Mouse (Mus musculus) liver, embryonic 16.5 days (tissue): ENCODE measurements around the gene Wdr11. TPM values are rescaled to one million over a fixed set of nuclear protein-coding genes. Genes with fewer than 3 reads are reported as not detected.

ENCODE experiments used
- ATAC-seq: fragments of 200-750 bp; cut with Nextera tagmentation; 2 replicates; pipeline ENCODE4 v1.8.0; 2017; ENCODE audit warnings: low read depth, mild to moderate bottlenecking, moderate number of reproducible peaks, moderate library complexity
- H3K27ac ChIP-seq: fragments of 300-500 bp; sonication (generic); 2 replicates; pipeline ENCODE4 v1.5.1; 2014; ENCODE audit warnings: mild to moderate bottlenecking, low read length
- H3K27me3 ChIP-seq: fragments of 300-500 bp; sonication (generic); 2 replicates; pipeline ENCODE4 v1.6.1; 2014; ENCODE audit warnings: low read depth, low read length, mixed read lengths; ENCODE audit not compliant: control insufficient read depth, insufficient read depth
- H3K36me3 ChIP-seq: fragments of 300-500 bp; sonication (generic); 2 replicates; pipeline ENCODE4 v1.6.1; 2014; ENCODE audit warnings: mild to moderate bottlenecking; ENCODE audit not compliant: control insufficient read depth, insufficient read depth
- H3K4me1 ChIP-seq: fragments of 300-500 bp; sonication (generic); 2 replicates; pipeline ENCODE4 v1.6.1; 2014; ENCODE audit warnings: low read depth, low read length, mixed read lengths; ENCODE audit not compliant: control insufficient read depth
- H3K4me2 ChIP-seq: fragments of 300-500 bp; sonication (generic); 2 replicates; pipeline ENCODE4 v1.6.1; 2014; ENCODE audit warnings: low read depth, low read length, mixed read lengths
- H3K4me3 ChIP-seq: fragments of 300-500 bp; sonication (generic); 2 replicates; pipeline ENCODE4 v1.5.1; 2014; ENCODE audit warnings: low read depth, mild to moderate bottlenecking, low read length
- H3K9ac ChIP-seq: fragments of 300-500 bp; sonication (generic); 2 replicates; pipeline ENCODE4 v1.6.1; 2014; ENCODE audit warnings: low read depth, low read length
- H3K9me3 ChIP-seq: fragments of 300-500 bp; sonication (generic); replicated peaks from 2 replicates; pipeline ENCODE4 v1.6.1; 2016; ENCODE audit warnings: low read length; ENCODE audit not compliant: control insufficient read depth
- WGBS: fragments of 180-500 bp; shearing (Covaris S2); extraction: QIAGEN DNeasy Blood & Tissue Kit; methylation state at CpG from one replicate; pipeline ENCODE4 v1.1.7; 2014; ENCODE audit not compliant: insufficient replicate concordance; 5-methylcytosine and 5-hydroxymethylcytosine counted together
- polyA plus RNA-seq: library from polyadenylated mRNA; unstranded; fragments of >200 nt; fragmentation: Nextera tagmentation; extraction: Ambion mirVana; gene quantifications from 2 replicates; pipeline ENCODE4 v1.2.1, GENCODE M21; 2015

Wdr11 gene
- polyA plus RNA-seq, 1 experiment from 2014 or later: 11.5 TPM

DNA sequence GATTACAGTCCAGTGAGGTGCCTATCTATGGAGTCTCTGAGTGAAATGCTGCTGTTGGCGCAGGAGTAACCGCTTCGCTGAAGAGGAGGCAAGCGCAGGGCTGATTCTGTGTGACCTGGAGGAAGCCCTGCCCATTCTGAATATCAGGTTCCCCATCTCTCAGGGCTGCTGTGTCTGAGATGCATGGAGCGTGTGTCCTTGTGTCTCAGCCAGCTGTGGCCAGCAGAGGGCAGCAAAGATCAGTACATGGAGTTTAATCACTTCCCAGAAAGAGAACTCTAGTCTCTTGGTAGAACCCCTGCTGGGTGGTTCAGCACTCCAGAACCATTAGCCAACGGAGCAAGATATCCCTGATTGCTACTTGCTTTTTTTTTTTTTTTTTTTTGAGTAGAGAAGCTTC, 57.3 kb downstream of the Wdr11 start:
- 8% methylated on average over 6 of the region's 6 CpGs for WGBS
- H3K27ac ChIP-seq: no peak overlapping the region

DNA sequence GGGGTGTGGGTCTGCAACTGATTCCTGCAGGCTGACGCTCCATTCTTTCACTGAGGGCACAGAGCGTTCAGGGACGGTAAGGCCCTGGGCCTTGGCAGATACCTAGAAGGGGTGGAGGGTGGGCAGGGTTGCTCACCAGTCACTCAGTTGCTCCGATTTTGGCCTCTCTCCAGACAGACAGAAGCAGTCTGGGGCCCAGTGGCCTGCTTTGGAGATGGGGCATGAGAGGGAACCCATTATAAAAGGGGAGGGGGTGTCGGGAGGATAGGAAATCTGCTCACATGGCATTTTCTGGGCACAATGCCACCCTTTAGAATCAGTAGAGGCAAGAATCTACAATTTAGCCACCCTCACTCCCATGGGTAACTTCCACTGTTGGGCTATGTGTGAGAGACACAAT, 59.1 kb downstream of the Wdr11 start:
- no peaks in the 10 kb centered on the region for H3K36me3 ChIP-seq
- no peaks in the 10 kb centered on the region for H3K4me1 ChIP-seq
- 65% methylated on average over 5 of the region's 5 CpGs for WGBS
- H3K27ac ChIP-seq: no peak overlapping the region
- ATAC-seq: no peak
- H3K9me3 ChIP-seq: no peaks in the 10 kb centered on the region
- H3K4me3 ChIP-seq: no peak overlapping the region
- H3K27me3 ChIP-seq: no peaks in the 10 kb centered on the region
- H3K4me2 ChIP-seq: no peak overlapping the region
- no peak overlapping the region for H3K9ac ChIP-seq

More for the DNA sequence above, 57.3 kb downstream of the Wdr11 start:
- ATAC-seq: peak; percentile 39; the same call in 1 of the 2 replicates
- Histone ChIP-seq H3K27me3 (no peaks in the 10 kb centered on the region), H3K4me1 (no peaks in the 10 kb centered on the region), H3K36me3 (no peaks in the 10 kb centered on the region), H3K9ac (no peak overlapping the region), H3K9me3 (no peaks in the 10 kb centered on the region), H3K4me3 (no peak overlapping the region), H3K4me2 (no peak overlapping the region)

DNA sequence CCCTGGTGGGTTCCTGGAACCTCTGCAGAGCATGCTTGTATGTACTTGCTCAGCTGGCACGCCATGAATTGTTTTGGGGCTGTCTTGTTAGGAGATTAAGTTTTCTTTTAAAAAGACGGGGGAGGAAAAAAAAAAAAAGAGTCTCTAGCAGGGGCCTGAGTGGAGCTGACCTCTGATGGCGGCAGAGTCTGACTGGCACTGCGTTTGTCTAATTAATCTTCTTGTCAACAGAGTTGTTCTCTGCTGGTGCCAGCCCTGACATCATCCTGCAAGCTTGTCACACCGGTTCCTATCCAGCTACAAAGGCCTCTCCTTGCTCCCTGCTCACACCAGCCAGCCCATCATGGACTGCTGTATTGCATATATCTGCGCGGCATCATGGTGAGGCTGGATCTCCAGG, 60.1 kb downstream of the Wdr11 start:
- H3K27ac ChIP-seq: no peak overlapping the region

DNA sequence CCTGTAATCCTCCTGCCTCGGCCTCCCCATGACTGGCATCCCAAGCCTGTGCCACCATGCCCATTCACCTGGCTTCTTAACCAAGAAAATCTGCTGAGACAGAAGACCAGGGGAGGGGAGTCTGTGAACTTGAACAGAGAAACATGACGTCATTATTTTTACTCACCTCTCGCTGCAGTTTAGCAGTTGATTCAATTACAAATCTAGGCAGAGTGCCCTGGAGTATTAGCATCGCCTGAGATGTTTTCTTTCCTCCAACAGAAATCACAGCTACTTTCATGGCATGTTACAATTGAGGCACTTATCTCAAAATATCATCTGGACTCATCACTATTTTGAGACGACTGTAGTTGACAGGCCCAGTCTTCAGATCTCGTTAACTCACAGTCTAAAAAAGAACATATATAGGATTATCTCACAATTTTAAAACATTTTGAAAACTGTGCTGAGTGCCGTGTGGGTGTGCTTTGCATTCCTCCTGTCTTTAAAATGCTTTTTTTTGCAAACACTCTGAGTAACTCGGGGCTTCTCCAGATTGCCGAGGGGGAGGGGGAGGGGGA, 61.3 kb downstream of the Wdr11 start:
- no peak overlapping the region for H3K4me3 ChIP-seq
- no peak overlapping the region for H3K9ac ChIP-seq
- H3K27me3 ChIP-seq: no peaks in the 10 kb centered on the region
- no peaks in the 10 kb centered on the region for H3K36me3 ChIP-seq
- H3K27ac ChIP-seq: no peak overlapping the region
- ATAC-seq: no peak
- 41% methylated on average over 9 of the region's 9 CpGs for WGBS
- H3K4me2 ChIP-seq: no peak overlapping the region
- H3K4me1 ChIP-seq: no peaks in the 10 kb centered on the region
- no peaks in the 10 kb centered on the region for H3K9me3 ChIP-seq

More for the DNA sequence above, 60.1 kb downstream of the Wdr11 start:
- no peaks in the 10 kb centered on the region for H3K4me1 ChIP-seq
- no peaks in the 10 kb centered on the region for H3K36me3 ChIP-seq
- no peak overlapping the region for H3K4me3 ChIP-seq
- no peak for ATAC-seq
- no peak overlapping the region for H3K9ac ChIP-seq
- WGBS: 56% methylated on average over 7 of the region's 7 CpGs
- H3K27me3 ChIP-seq: no peaks in the 10 kb centered on the region
- no peaks in the 10 kb centered on the region for H3K9me3 ChIP-seq
- H3K4me2 ChIP-seq: no peak overlapping the region

DNA sequence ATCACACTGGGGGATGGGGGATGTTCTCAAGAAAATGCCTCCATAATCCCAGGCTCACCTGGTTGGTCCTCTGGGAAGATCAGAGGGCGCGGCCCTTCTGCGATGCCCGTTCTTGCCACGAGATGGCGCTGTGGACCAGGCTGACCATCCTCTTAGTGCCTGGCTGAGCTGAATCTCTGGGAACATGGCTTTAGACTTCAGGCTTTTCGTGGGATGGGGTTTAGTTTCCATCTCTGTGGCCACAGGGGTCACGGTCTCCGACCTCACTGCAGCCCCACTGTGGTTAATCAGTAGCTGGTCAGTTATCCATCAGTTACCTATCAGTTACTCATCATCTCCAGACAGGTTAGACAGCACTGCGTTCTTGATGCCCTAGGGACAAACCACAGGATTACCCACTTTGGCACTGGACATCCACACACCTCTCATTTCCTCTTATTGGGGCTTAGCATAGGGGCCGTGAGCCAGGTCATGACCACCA, 62.2 kb downstream of the Wdr11 start:
- Histone ChIP-seq H3K9me3 (no peaks in the 10 kb centered on the region), H3K4me3 (no peak overlapping the region), H3K4me2 (no peak overlapping the region), H3K27me3 (no peaks in the 10 kb centered on the region), H3K27ac (no peak overlapping the region), H3K36me3 (no peaks in the 10 kb centered on the region), H3K9ac (no peak overlapping the region), H3K4me1 (no peaks in the 10 kb centered on the region)
- peak; percentile 60 for ATAC-seq
- 9% methylated on average over 11 of the region's 11 CpGs for WGBS

DNA sequence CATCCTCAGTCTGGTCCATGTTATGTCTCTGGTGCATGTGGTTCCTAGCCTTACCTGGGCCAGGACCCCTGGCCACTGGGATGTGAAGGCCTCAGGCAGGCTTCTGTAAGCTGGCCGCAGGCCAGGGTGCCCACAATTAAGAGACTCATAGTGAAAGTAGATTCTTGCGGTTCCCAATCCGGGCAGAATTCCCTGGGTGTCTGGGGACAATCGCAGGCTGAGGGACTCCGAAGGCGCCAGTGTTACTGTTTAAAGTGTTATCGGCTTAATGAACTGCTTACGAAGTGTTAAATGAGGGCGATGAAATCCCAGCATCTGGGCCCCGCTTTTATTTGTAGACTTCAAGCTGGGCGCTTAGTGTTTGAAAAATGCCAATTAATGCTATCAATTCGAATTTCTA, 63.3 kb downstream of the Wdr11 start:
- H3K36me3 ChIP-seq: no peaks in the 10 kb centered on the region
- H3K4me3 ChIP-seq: no peak overlapping the region
- WGBS: 51% methylated on average over 12 of the region's 12 CpGs
- no peaks in the 10 kb centered on the region for H3K27me3 ChIP-seq
- H3K4me2 ChIP-seq: no peak overlapping the region
- H3K4me1 ChIP-seq: no peaks in the 10 kb centered on the region
- no peaks in the 10 kb centered on the region for H3K9me3 ChIP-seq
- H3K27ac ChIP-seq: no peak overlapping the region
- ATAC-seq: no peak
- no peak overlapping the region for H3K9ac ChIP-seq

DNA sequence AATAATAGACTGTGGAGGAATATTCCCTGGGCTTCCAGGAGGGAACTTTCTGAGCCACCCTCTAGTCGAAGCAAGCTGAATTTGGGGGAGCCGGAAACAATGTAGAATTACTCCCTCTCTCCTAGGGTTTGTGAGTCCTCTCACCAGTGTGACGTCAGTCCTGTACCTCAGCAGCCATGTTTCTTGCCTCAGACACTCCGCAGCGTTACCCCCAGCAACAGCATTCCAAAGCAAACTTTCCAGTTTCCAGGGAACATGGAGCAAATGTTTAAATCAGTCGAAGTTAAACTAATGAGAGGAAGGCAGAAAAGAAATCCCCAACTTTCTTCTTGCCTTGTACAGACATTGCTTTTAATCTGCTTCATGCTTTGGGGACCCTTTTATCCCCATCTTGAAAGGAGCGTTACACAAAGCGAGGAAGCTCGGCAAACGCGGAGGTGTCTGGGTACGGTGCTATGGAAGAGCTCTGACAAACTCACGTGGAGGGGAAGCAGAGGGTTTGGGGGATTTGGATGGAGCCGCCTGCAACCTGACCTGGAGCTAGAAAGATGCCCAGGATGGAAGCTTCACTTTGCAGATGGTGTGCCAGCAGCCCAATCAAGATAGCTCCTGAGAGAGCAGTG, 64.1 kb downstream of the Wdr11 start:
- Histone ChIP-seq H3K4me1 (no peaks in the 10 kb centered on the region), H3K36me3 (no peaks in the 10 kb centered on the region), H3K4me3 (no peak overlapping the region), H3K9ac (no peak overlapping the region), H3K27me3 (no peaks in the 10 kb centered on the region), H3K4me2 (no peak overlapping the region), H3K27ac (no peak overlapping the region), H3K9me3 (no peaks in the 10 kb centered on the region)
- 64% methylated on average over 14 of the region's 14 CpGs for WGBS
- no peak for ATAC-seq

DNA sequence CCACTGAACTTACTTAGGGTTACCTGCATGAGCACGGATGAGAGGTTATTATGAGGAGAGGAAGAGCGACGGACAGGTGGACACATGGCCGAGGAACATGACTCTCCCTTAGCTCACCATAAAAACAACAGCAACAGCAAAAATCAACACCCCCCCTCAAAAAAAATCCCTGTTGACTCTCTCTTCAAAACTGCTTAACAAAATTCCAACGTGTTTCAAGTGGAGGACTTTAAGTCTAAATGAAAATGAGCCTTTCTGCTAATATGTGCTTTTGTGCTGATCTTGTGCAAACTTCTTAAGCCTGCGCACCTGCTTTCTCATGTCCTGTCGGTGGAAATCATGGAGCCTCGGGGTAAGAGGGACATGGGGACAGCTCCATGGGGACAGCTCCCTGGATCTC, 66.2 kb downstream of the Wdr11 start:
- Histone ChIP-seq H3K4me3 (no peak overlapping the region), H3K4me2 (no peak overlapping the region), H3K27ac (no peak overlapping the region), H3K9me3 (no peaks in the 10 kb centered on the region), H3K4me1 (no peaks in the 10 kb centered on the region), H3K27me3 (no peaks in the 10 kb centered on the region), H3K9ac (no peak overlapping the region), H3K36me3 (no peaks in the 10 kb centered on the region)
- no peak for ATAC-seq
- 67% methylated on average over 8 of the region's 8 CpGs for WGBS

DNA sequence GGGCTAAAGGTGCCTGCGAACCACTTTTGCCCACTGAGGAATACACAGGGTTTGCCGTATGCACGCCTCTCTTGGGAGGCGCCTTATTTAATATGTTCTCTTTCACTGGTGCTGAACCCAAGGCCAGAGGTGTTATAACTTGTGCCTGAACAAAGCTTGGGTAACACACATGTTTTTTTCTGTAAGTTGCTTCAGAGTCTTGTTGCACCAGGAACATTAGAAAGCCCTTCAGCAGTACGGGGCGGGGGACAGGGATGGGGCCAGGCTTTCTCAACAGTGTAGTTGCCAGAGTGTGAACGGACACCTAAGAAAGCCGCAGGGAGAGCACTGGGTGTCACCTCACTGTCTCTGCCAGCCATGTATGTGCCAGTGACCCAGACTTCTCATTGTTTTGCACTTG, 68.1 kb downstream of the Wdr11 start:
- H3K4me2 ChIP-seq: no peak overlapping the region
- no peak; the same call in 1 of the 2 replicates for ATAC-seq
- no peaks in the 10 kb centered on the region for H3K36me3 ChIP-seq
- H3K9me3 ChIP-seq: no peaks in the 10 kb centered on the region
- H3K27ac ChIP-seq: no peak overlapping the region
- 67% methylated on average over 8 of the region's 8 CpGs for WGBS
- no peaks in the 10 kb centered on the region for H3K27me3 ChIP-seq
- no peak overlapping the region for H3K4me3 ChIP-seq
- H3K9ac ChIP-seq: no peak overlapping the region
- H3K4me1 ChIP-seq: no peaks in the 10 kb centered on the region; the same call in 1 of the 2 replicates
